Mouse (Mus musculus): ENCODE results near the gene Mfng. TPM values are rescaled to one million over a fixed set of nuclear protein-coding genes. Genes with fewer than 3 reads are reported as not detected.

Gene Mfng
- polyA plus RNA-seq, 1 experiment from 2014 or later = 61.8 TPM

- H3K4me3 ChIP-seq (ENCODE audit: low read depth, low read length) = no peak overlapping the region
- ATAC-seq (ENCODE audit: low FRiP score) (no peak), DNase-seq (ENCODE audit: low spot score, missing footprints) (no peak)
- no peaks in the 10 kb centered on the region for H3K9me3 ChIP-seq (ENCODE audit: control insufficient read depth, low read length)
- 0 out of 2 replicates have a peak overlapping the region, but pooled peaks have one; percentile 24 for H3K9ac ChIP-seq (ENCODE audit: low read length)
- no peak overlapping the region for H3K27ac ChIP-seq (ENCODE audit: low read depth, low read length)
- H3K4me2 ChIP-seq = no peak overlapping the region
- H3K27me3 ChIP-seq (ENCODE audit: control insufficient read depth, insufficient read depth, low read length) = peaks cover 7% of the 10 kb centered on the region
- H3K4me1 ChIP-seq (ENCODE audit: control insufficient read depth, insufficient read depth, low read length) = peaks cover 11% of the 10 kb centered on the region
- WGBS = 48% methylated on average over 25 of the region's 25 CpGs
- no peaks in the 10 kb centered on the region for H3K36me3 ChIP-seq (ENCODE audit: control insufficient read depth, insufficient read depth, low read length)
These were observed 23.2 kb upstream of the Mfng start for GRCm38 (mm10) chr15:78796196-78797059.

GRCm38 (mm10) chr15:78790990-78791389 lies 17.7 kb upstream of the Mfng start:
- Histone ChIP-seq H3K27ac (ENCODE audit: low read depth, low read length) (no peak overlapping the region), H3K27me3 (ENCODE audit: control insufficient read depth, insufficient read depth, low read length) (no peaks in the 10 kb centered on the region; the same call in 1 of the 2 replicates), H3K9me3 (ENCODE audit: control insufficient read depth, low read length) (no peaks in the 10 kb centered on the region), H3K9ac (ENCODE audit: low read length) (no peak overlapping the region), H3K4me2 (no peak overlapping the region), H3K36me3 (ENCODE audit: control insufficient read depth, insufficient read depth, low read length) (no peaks in the 10 kb centered on the region), H3K4me3 (ENCODE audit: low read depth, low read length) (no peak overlapping the region), H3K4me1 (ENCODE audit: control insufficient read depth, insufficient read depth, low read length) (peaks cover 2% of the 10 kb centered on the region; the same call in 1 of the 2 replicates)
- 0 out of 2 replicates have a peak, but pooled peaks have one; percentile 9 for ATAC-seq (ENCODE audit: low FRiP score)
- no peak for DNase-seq (ENCODE audit: low spot score, missing footprints)
- 75% methylated on average over 12 of the region's 12 CpGs for WGBS

GRCm38 (mm10) chr15:78790451-78790850 lies 17.2 kb upstream of the Mfng start:
- H3K27ac ChIP-seq (ENCODE audit: low read depth, low read length) = no peak overlapping the region
- 67% methylated on average over 4 of the region's 4 CpGs for WGBS

GRCm38 (mm10) chr15:78789721-78790323 lies 16.5 kb upstream of the Mfng start:
- no peak for DNase-seq (ENCODE audit: low spot score, missing footprints)
- no peaks in the 10 kb centered on the region; the same call in 1 of the 2 replicates for H3K27me3 ChIP-seq (ENCODE audit: control insufficient read depth, insufficient read depth, low read length)
- no peak overlapping the region for H3K9ac ChIP-seq (ENCODE audit: low read length)
- no peaks in the 10 kb centered on the region for H3K36me3 ChIP-seq (ENCODE audit: control insufficient read depth, insufficient read depth, low read length)
- no peak overlapping the region for H3K4me3 ChIP-seq (ENCODE audit: low read depth, low read length)
- no peaks in the 10 kb centered on the region for H3K4me1 ChIP-seq (ENCODE audit: control insufficient read depth, insufficient read depth, low read length)
- 83% methylated on average over 13 of the region's 13 CpGs for WGBS
- no peak overlapping the region for H3K27ac ChIP-seq (ENCODE audit: low read depth, low read length)
- H3K4me2 ChIP-seq = no peak overlapping the region
- no peak for ATAC-seq (ENCODE audit: low FRiP score)
- no peaks in the 10 kb centered on the region for H3K9me3 ChIP-seq (ENCODE audit: control insufficient read depth, low read length)

More at GRCm38 (mm10) chr15:78790451-78790850, 17.2 kb upstream of the Mfng start:
- Histone ChIP-seq H3K4me1 (ENCODE audit: control insufficient read depth, insufficient read depth, low read length) (no peaks in the 10 kb centered on the region), H3K9me3 (ENCODE audit: control insufficient read depth, low read length) (no peaks in the 10 kb centered on the region), H3K9ac (ENCODE audit: low read length) (no peak overlapping the region), H3K36me3 (ENCODE audit: control insufficient read depth, insufficient read depth, low read length) (no peaks in the 10 kb centered on the region), H3K4me2 (no peak overlapping the region), H3K27me3 (ENCODE audit: control insufficient read depth, insufficient read depth, low read length) (no peaks in the 10 kb centered on the region; the same call in 1 of the 2 replicates), H3K4me3 (ENCODE audit: low read depth, low read length) (no peak overlapping the region)
- no peak for ATAC-seq (ENCODE audit: low FRiP score)
- DNase-seq (ENCODE audit: low spot score, missing footprints) = no peak

- no peaks in the 10 kb centered on the region; the same call in 1 of the 2 replicates for H3K27me3 ChIP-seq (ENCODE audit: control insufficient read depth, insufficient read depth, low read length)
- H3K4me1 ChIP-seq (ENCODE audit: control insufficient read depth, insufficient read depth, low read length) = no peaks in the 10 kb centered on the region
- no peak overlapping the region for H3K27ac ChIP-seq (ENCODE audit: low read depth, low read length)
- H3K36me3 ChIP-seq (ENCODE audit: control insufficient read depth, insufficient read depth, low read length) = no peaks in the 10 kb centered on the region
- no peak overlapping the region for H3K4me3 ChIP-seq (ENCODE audit: low read depth, low read length)
- no peaks in the 10 kb centered on the region for H3K9me3 ChIP-seq (ENCODE audit: control insufficient read depth, low read length)
- ATAC-seq (ENCODE audit: low FRiP score) (no peak), DNase-seq (ENCODE audit: low spot score, missing footprints) (no peak)
- 76% methylated on average over 3 of the region's 3 CpGs for WGBS
- no peak overlapping the region for H3K9ac ChIP-seq (ENCODE audit: low read length)
- H3K4me2 ChIP-seq = no peak overlapping the region
These were observed 14.8 kb upstream of the Mfng start for GRCm38 (mm10) chr15:78788042-78788441.

- Histone ChIP-seq H3K4me3 (ENCODE audit: low read depth, low read length) (no peak overlapping the region), H3K36me3 (ENCODE audit: control insufficient read depth, insufficient read depth, low read length) (no peaks in the 10 kb centered on the region), H3K4me2 (no peak overlapping the region), H3K9ac (ENCODE audit: low read length) (no peak overlapping the region), H3K27ac (ENCODE audit: low read depth, low read length) (no peak overlapping the region), H3K4me1 (ENCODE audit: control insufficient read depth, insufficient read depth, low read length) (no peaks in the 10 kb centered on the region), H3K27me3 (ENCODE audit: control insufficient read depth, insufficient read depth, low read length) (no peaks in the 10 kb centered on the region; the same call in 1 of the 2 replicates), H3K9me3 (ENCODE audit: control insufficient read depth, low read length) (no peaks in the 10 kb centered on the region)
- WGBS = 68% methylated on average over 9 of the region's 9 CpGs
- DNase-seq (ENCODE audit: low spot score, missing footprints) (no peak), ATAC-seq (ENCODE audit: low FRiP score) (no peak)
These were observed 14.1 kb upstream of the Mfng start for GRCm38 (mm10) chr15:78787287-78787856.

- 81% methylated on average over 9 of the region's 9 CpGs for WGBS
- Histone ChIP-seq H3K27ac (ENCODE audit: low read depth, low read length) (no peak overlapping the region), H3K27me3 (ENCODE audit: control insufficient read depth, insufficient read depth, low read length) (no peaks in the 10 kb centered on the region), H3K9ac (ENCODE audit: low read length) (no peak overlapping the region), H3K36me3 (ENCODE audit: control insufficient read depth, insufficient read depth, low read length) (no peaks in the 10 kb centered on the region), H3K4me3 (ENCODE audit: low read depth, low read length) (no peak overlapping the region), H3K9me3 (ENCODE audit: control insufficient read depth, low read length) (no peaks in the 10 kb centered on the region), H3K4me2 (no peak overlapping the region), H3K4me1 (ENCODE audit: control insufficient read depth, insufficient read depth, low read length) (no peaks in the 10 kb centered on the region)
- DNase-seq (ENCODE audit: low spot score, missing footprints) (no peak), ATAC-seq (ENCODE audit: low FRiP score) (no peak)
These were observed 13.1 kb upstream of the Mfng start for GRCm38 (mm10) chr15:78786411-78786818.

- no peaks in the 10 kb centered on the region for H3K36me3 ChIP-seq (ENCODE audit: control insufficient read depth, insufficient read depth, low read length)
- H3K27ac ChIP-seq (ENCODE audit: low read depth, low read length) = no peak overlapping the region
- 17% methylated on average over 6 of the region's 7 CpGs for WGBS
- no peaks in the 10 kb centered on the region for H3K27me3 ChIP-seq (ENCODE audit: control insufficient read depth, insufficient read depth, low read length)
- ATAC-seq (ENCODE audit: low FRiP score) (no peak), DNase-seq (ENCODE audit: low spot score, missing footprints) (no peak)
- H3K9ac ChIP-seq (ENCODE audit: low read length) = no peak overlapping the region
- no peaks in the 10 kb centered on the region for H3K9me3 ChIP-seq (ENCODE audit: control insufficient read depth, low read length)
- no peak overlapping the region for H3K4me3 ChIP-seq (ENCODE audit: low read depth, low read length)
- no peak overlapping the region for H3K4me2 ChIP-seq
- H3K4me1 ChIP-seq (ENCODE audit: control insufficient read depth, insufficient read depth, low read length) = no peaks in the 10 kb centered on the region
These were observed 12.7 kb upstream of the Mfng start for GRCm38 (mm10) chr15:78785961-78786360.

GRCm38 (mm10) chr15:78785258-78785657 lies 12.0 kb upstream of the Mfng start:
- Histone ChIP-seq H3K4me1 (ENCODE audit: control insufficient read depth, insufficient read depth, low read length) (no peaks in the 10 kb centered on the region), H3K4me3 (ENCODE audit: low read depth, low read length) (no peak overlapping the region), H3K9me3 (ENCODE audit: control insufficient read depth, low read length) (no peaks in the 10 kb centered on the region), H3K27ac (ENCODE audit: low read depth, low read length) (no peak overlapping the region), H3K4me2 (no peak overlapping the region), H3K9ac (ENCODE audit: low read length) (no peak overlapping the region), H3K27me3 (ENCODE audit: control insufficient read depth, insufficient read depth, low read length) (no peaks in the 10 kb centered on the region), H3K36me3 (ENCODE audit: control insufficient read depth, insufficient read depth, low read length) (no peaks in the 10 kb centered on the region)
- ATAC-seq (ENCODE audit: low FRiP score) = no peak
- DNase-seq (ENCODE audit: low spot score, missing footprints) = no peak
- WGBS = 94% methylated on average over 7 of the region's 7 CpGs

All from midbrain, embryonic 11.5 days (tissue).